Mouse (Mus musculus) ES-E14 (cell line): ENCODE data around the gene Esyt1.

ENCODE experiments used
- CHD2 ChIP-seq: IDR thresholded peaks from 2 replicates; pipeline ENCODE4 v1.6.1; 2014; ENCODE audit warnings: mild to moderate bottlenecking, low read depth, low read length, inconsistent platforms
- HCFC1 ChIP-seq: IDR thresholded peaks from 2 replicates; pipeline ENCODE4 v1.6.1; 2012; ENCODE audit warnings: low read length, inconsistent platforms, borderline replicate concordance; ENCODE audit not compliant: insufficient read depth
- MAFK ChIP-seq: IDR thresholded peaks from 2 replicates; pipeline ENCODE4 v1.6.1; 2014; ENCODE audit warnings: mild to moderate bottlenecking, low read depth, low read length, inconsistent platforms; ENCODE audit not compliant: insufficient read depth
- ZC3H11A ChIP-seq: IDR thresholded peaks from 2 replicates; pipeline ENCODE4 v1.6.1; 2012; ENCODE audit warnings: low read depth, mild to moderate bottlenecking, inconsistent platforms, low read length, borderline replicate concordance
- ZNF384 ChIP-seq: IDR thresholded peaks from 2 replicates; pipeline ENCODE4 v1.6.1; 2012; ENCODE audit warnings: low read depth, low read length, inconsistent platforms

DNA sequence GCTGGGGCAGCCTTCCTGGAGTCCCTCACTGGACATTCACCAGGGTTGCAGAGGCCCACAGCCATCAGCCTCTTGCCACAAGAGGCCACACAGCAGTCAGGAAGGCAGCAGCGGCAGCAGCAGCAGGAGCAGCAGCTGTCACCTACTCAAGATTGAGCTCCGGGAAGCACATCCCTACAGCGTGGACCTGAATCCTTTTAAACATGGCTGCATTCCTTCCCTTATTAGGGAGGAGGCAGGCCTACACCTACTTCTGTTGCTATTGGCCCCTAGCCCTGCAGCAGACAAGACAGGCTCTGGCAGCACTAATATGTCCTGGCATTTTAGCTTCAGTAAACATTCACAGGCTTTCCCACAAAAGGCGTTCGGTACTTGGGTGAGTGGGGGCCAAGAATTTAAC is 35.4 kb downstream of the Esyt1 start:
- TF ChIP-seq ZC3H11A (no peak), HCFC1 (no peak), MAFK (no peak), CHD2 (no peak), ZNF384 (no peak)
